Comparison of ENCODE assay signal across 28 mouse cellular contexts in genomic region chr7:28879606-28880005, GRCm38 (mm10). TPM values are rescaled to one million over a fixed set of nuclear protein-coding genes. Genes with fewer than 3 reads are reported as not detected.
DNase-seq lines count a peak whose midpoint lies in the region; ATAC-seq and TF ChIP-seq lines count a peak whose summit lies in the region.
"Had no signal": no experiment of that assay in that cellular context is flagged by ENCODE, and none has a peak within 500 bp of the region (broad histone marks: within the 10 kb centered on the region; RNA-seq: fewer than 3 reads in every experiment).

No protein-coding gene starts in this region.

- no peak overlapping the region for H3K4me3 ChIP-seq in ES-Bruce4 (ENCODE audit: low read depth, low read length)
- no peak overlapping the region for H3K4me3 ChIP-seq in intestine, embryonic 15.5 days (replicated peaks)
- H3K4me3 ChIP-seq: forebrain, embryonic 10.5 days; heart, embryonic 13.5 days; left cerebral cortex, adult 2 months; limb, embryonic 10.5 days had no signal

- peaks cover 11% of the 10 kb centered on the region for H3K4me1 ChIP-seq in ES-Bruce4 (ENCODE audit: control insufficient read depth, insufficient read depth, low read length)
- 0 out of 2 replicates have a peak, but pooled peaks cover 4% of the 10 kb centered on the region for H3K4me1 ChIP-seq in intestine, embryonic 15.5 days (replicated peaks)

- TF ChIP-seq CTCF in ES-Bruce4 (IDR thresholded peaks at IDR 0.05; ENCODE audit: low read depth, low read length) = no peak

- H3K27ac ChIP-seq in ES-Bruce4 (ENCODE audit: insufficient read depth, low read length) = no peak overlapping the region
- H3K27ac ChIP-seq in intestine, embryonic 15.5 days = no peak overlapping the region
- H3K27ac ChIP-seq: forebrain, embryonic 10.5 days; heart, embryonic 13.5 days; hindbrain, postnatal 0 days; left cerebral cortex, adult 2 months; limb, embryonic 10.5 days; macrophage had no signal

- intact Hi-C loops in left cerebral cortex, postnatal 10 days (cut with DNase I) = no loop called here

- H3K4me2 ChIP-seq in intestine, embryonic 15.5 days (replicated peaks) = no peak overlapping the region
- H3K4me2 ChIP-seq: heart, embryonic 13.5 days; midbrain, embryonic 11.5 days had no signal

- H3K9ac ChIP-seq in ES-Bruce4 (ENCODE audit: low read depth, poor library complexity, severe bottlenecking) = no peak overlapping the region
- H3K9ac ChIP-seq in intestine, embryonic 15.5 days = no peak overlapping the region
- H3K9ac ChIP-seq: heart, embryonic 13.5 days had no signal

- H3K9me3 ChIP-seq in ES-Bruce4 (replicated peaks; ENCODE audit: control insufficient read depth, insufficient read depth, low read length, poor library complexity, severe bottlenecking) = no peaks in the 10 kb centered on the region
- no peaks in the 10 kb centered on the region for H3K9me3 ChIP-seq in intestine, embryonic 15.5 days
- H3K9me3 ChIP-seq: forebrain, embryonic 10.5 days; G1E; heart, embryonic 13.5 days; limb, embryonic 10.5 days had no signal

- no peaks in the 10 kb centered on the region for H3K36me3 ChIP-seq in ES-Bruce4 (ENCODE audit: control insufficient read depth, insufficient read depth, low read length, poor library complexity, severe bottlenecking)
- no peaks in the 10 kb centered on the region for H3K36me3 ChIP-seq in intestine, embryonic 15.5 days
- H3K36me3 ChIP-seq: forebrain, embryonic 10.5 days; G1E; heart, embryonic 13.5 days; limb, embryonic 10.5 days had no signal

- peak; percentile 90 for DNase-seq in A20 (ENCODE audit: low read depth, low spot score)
- peak; percentile 43 to 53 for DNase-seq in thymus, postnatal 10 days (ENCODE audit: low spot score in 2 of 2)
- DNase-seq in cerebellum, postnatal 10 days = no peak
- DNase-seq in left cerebral cortex, postnatal 10 days (ENCODE audit: extremely low spot score in 1 of 2, low spot score in 2 of 2) = no peak
- DNase-seq in frontal cortex, postnatal 36 days (ENCODE audit: low spot score in 2 of 2) = no peak
- DNase-seq: adrenal gland, postnatal 36 days; cerebellum, adult 9-11 months; gastrocnemius, postnatal 14 days; heart, adult 11 months; heart, postnatal 14 days; layer of hippocampus, adult 9-11 months; right cerebral cortex, postnatal 25 days; spleen, adult 18-20 months had no signal

- ATAC-seq in megakaryocyte progenitor cell, adult 5-6 weeks (replicated peaks; ENCODE audit: poor library complexity) = peak; percentile 38
- no peak for ATAC-seq in intestine, embryonic 15.5 days
- ATAC-seq: forebrain, embryonic 16.5 days; hindbrain, postnatal 0 days; intestine, postnatal 0 days; lung, postnatal 0 days had no signal

- TF ChIP-seq POLR2A in ES-Bruce4 (IDR thresholded peaks at IDR 0.05; ENCODE audit: insufficient read depth, low read length) = peak; percentile 18

- TF ChIP-seq EP300 in ES-Bruce4 (IDR thresholded peaks at IDR 0.05; ENCODE audit: insufficient read depth, low read depth, low read length) = no peak

- H3K27me3 ChIP-seq in ES-Bruce4 (ENCODE audit: control insufficient read depth, insufficient read depth, low read length, poor library complexity, severe bottlenecking) = no peaks in the 10 kb centered on the region
- H3K27me3 ChIP-seq in intestine, embryonic 15.5 days (replicated peaks) = no peaks in the 10 kb centered on the region

- 74% methylated on average over 7 of the region's 7 CpGs for WGBS in intestine, embryonic 15.5 days

RNA-seq across cellular contexts. Expression of gene Capn12, which starts 1.6 kb away (rescaled TPM):
- polyA plus RNA-seq in ES-Bruce4 (2011; ENCODE audit: insufficient read depth, insufficient read length, low read depth, missing spikeins) = 0.21 and 0.33 TPM in 2 replicates
- total RNA-seq in megakaryocyte progenitor cell, adult 5-6 weeks (2015) = not detected in 2 replicates
- total RNA-seq in megakaryocyte progenitor cell, adult 5-6 weeks (2017) = 0.24 TPM in 1 of 2 replicates, not detected in the other
- polyA plus RNA-seq in intestine, embryonic 15.5 days (2015; fragmentation: Nextera tagmentation; extraction: Ambion mirVana) = 0.30 TPM in 2 replicates
- under 1 TPM; 0.53 to 0.69 TPM for total RNA-seq in left cerebral cortex, postnatal 10 days (2021)
- total RNA-seq: hindbrain, postnatal 0 days; liver, adult 2 months had no signal

RNA-seq across cellular contexts. Expression of gene Lgals7, which starts 16.0 kb away (rescaled TPM):
- not detected in 2 replicates for polyA plus RNA-seq in ES-Bruce4 (2011; ENCODE audit: insufficient read depth, insufficient read length, low read depth, missing spikeins)
- 0.52 TPM in 1 of 2 replicates, not detected in the other for total RNA-seq in megakaryocyte progenitor cell, adult 5-6 weeks (2015)
- not detected in 2 replicates for total RNA-seq in megakaryocyte progenitor cell, adult 5-6 weeks (2017)
- polyA plus RNA-seq in intestine, embryonic 15.5 days (2015; fragmentation: Nextera tagmentation; extraction: Ambion mirVana) = 0.98 and 1.4 TPM in 2 replicates
- total RNA-seq in left cerebral cortex, postnatal 10 days (2021) = 1 to 10 TPM in 1 of 2 experiments, not detected in 1; 1.6 TPM
- total RNA-seq: gastrocnemius, postnatal 14 days; liver, adult 2 months had no signal
- polyA plus RNA-seq: liver, adult 2 months; macrophage had no signal

RNA-seq across cellular contexts. Expression of gene Lgals4, which starts 46.0 kb away (rescaled TPM):
- 1.9 and 2.4 TPM in 2 replicates for polyA plus RNA-seq in ES-Bruce4 (2011; ENCODE audit: insufficient read depth, insufficient read length, low read depth, missing spikeins)
- total RNA-seq in megakaryocyte progenitor cell, adult 5-6 weeks (2015) = 16.1 and 22.9 TPM in 2 replicates
- 4.3 and 7.0 TPM in 2 replicates for total RNA-seq in megakaryocyte progenitor cell, adult 5-6 weeks (2017)
- 1,462 and 1,582 TPM in 2 replicates for polyA plus RNA-seq in intestine, embryonic 15.5 days (2015; fragmentation: Nextera tagmentation; extraction: Ambion mirVana)
- total RNA-seq in left cerebral cortex, postnatal 10 days (2021) = 1 to 10 TPM; 2.4 to 2.7 TPM

RNA-seq across cellular contexts. Expression of gene Ech1, which starts 54.6 kb away (rescaled TPM):
- 41.3 and 53.0 TPM in 2 replicates for polyA plus RNA-seq in ES-Bruce4 (2011; ENCODE audit: insufficient read depth, insufficient read length, low read depth, missing spikeins)
- total RNA-seq in megakaryocyte progenitor cell, adult 5-6 weeks (2015) = 139 and 180 TPM in 2 replicates
- total RNA-seq in megakaryocyte progenitor cell, adult 5-6 weeks (2017) = 93.3 and 110 TPM in 2 replicates
- polyA plus RNA-seq in intestine, embryonic 15.5 days (2015; fragmentation: Nextera tagmentation; extraction: Ambion mirVana) = 234 and 260 TPM in 2 replicates
- total RNA-seq in left cerebral cortex, postnatal 10 days (2021) = 10 to 100 TPM; 40.8 to 43.3 TPM

Comparison
In these comparisons a context has a peak if more than half of its experiments do, and no peak if none do; other contexts are left out.
1. DNase-seq: peak in A20 (single experiment) and thymus, postnatal 10 days (2 of 2); none in cerebellum, postnatal 10 days (0 of 2), left cerebral cortex, postnatal 10 days (0 of 2) and frontal cortex, postnatal 36 days (0 of 2).